Mouse (Mus musculus): ENCODE data around the gene Cldnd1. TPM values are rescaled to one million over a fixed set of nuclear protein-coding genes. Genes with fewer than 3 reads are reported as not detected.

The Cldnd1 gene
- polyA plus RNA-seq, 1 experiment from 2014 or later = 70.1 TPM

DNA sequence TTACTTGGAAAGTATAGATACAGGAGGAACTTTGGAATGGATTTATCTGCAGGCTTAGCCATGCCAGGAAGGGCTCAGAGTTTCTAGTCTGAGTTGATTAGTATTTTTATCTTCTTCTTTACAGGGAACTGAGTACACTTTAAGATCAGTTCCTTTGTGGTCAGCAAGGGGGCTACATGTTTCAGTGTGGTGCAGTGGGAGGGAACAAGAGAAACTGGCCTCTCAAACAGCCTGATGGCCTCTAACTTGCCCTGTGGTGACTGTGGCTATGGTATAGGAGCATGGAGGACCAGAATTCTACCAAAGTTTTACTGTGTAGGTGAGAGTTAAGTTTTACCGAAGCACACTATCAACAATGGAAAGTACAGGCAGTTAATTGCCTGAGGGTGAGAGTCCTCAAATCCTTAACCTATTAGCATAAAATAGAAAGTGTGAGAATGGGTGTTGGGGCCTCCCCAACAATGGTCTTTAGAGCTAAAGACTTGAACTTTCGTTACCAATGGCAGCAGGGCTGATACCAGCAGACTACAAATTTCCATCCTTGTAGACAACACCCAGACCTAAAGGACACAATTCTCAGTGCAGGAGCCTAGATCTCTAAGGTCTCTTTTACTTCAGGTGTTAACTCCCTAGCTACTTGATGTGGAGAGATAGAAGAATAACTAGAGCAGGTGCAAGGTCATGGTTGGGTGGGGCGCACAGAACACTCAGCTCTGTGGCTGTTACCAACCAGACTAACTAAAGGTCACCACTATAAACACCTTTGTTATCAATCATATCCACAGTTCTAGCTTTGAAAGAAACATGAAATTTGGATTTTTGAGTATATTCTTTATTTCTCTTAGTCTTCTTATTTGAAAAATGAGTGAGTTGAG, 18.9 kb upstream of the Cldnd1 start:
- DNase-seq (ENCODE audit: low read depth, low spot score) = no peak
- peaks cover 4% of the 10 kb centered on the region for H3K27me3 ChIP-seq
- POLR2A ChIA-PET = no interaction called here
- in situ Hi-C loops (cut with MboI; ENCODE audit: low pct_unique_long_range_greater_than_20kb) = no loop called here
- no peak for ATAC-seq
- TF ChIP-seq CTCF (IDR thresholded peaks at IDR 0.05) = no peak
- CTCF ChIA-PET = interaction anchor here (1.3 to 1.7 kb wide), 2 partner anchors 9 to 17 kb away, joined by 3 to 4 read pairs; no protein-coding TSS in a partner anchor

DNA sequence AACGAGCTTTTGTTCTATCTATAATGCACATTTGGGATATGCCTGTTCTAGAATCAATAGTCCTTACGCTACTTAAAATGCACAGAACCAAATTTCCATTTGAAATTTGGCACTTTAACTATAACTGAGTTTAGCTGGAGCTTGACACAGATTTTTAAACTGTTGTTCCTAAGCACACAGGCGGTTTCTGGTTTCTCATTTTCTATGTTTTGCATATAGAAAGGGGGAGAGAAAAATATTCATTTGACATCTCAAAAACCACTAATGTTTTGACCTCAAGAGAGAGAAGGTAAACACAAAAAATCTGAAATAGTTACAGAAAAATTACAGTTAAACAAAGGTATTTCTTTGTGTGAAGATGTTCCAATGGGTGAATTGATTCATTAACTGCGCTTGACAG, 18.2 kb upstream of the Cldnd1 start:
- DNase-seq (ENCODE audit: low read depth, low spot score) (no peak), ATAC-seq (no peak)
- no peak for TF ChIP-seq CTCF (IDR thresholded peaks at IDR 0.05)
- ChIA-PET CTCF (interaction anchor here (1.3 to 1.7 kb wide), 2 partner anchors 8 to 17 kb away, joined by 3 to 4 read pairs; no protein-coding TSS in a partner anchor), POLR2A (no interaction called here)
- peaks cover 4% of the 10 kb centered on the region for H3K27me3 ChIP-seq
- in situ Hi-C loops (cut with MboI; ENCODE audit: low pct_unique_long_range_greater_than_20kb) = no loop called here

DNA sequence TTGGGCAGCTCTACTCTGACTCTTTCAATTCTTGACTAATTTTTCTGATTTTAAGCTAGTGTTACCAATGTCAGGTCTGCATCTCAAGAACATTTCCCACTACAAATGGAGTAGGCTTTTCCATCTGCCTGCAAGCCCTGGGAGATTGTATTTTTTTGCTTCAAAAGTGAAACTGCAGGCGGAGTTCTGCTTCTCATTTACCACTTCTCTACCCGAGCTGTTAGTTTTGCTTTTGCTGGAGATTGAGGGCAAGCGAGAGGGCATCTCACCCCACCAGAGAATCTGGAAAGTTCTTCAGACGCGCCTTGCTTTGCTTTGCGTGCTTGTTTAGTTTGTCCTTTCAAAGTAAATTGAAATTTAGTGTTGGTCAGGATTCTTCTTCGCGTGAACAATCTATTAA, 15.5 kb upstream of the Cldnd1 start:
- DNase-seq (ENCODE audit: low read depth, low spot score) (no peak), ATAC-seq (no peak)
- ChIA-PET CTCF (interaction anchor here (0.9 to 1.3 kb wide), 2 partner anchors 12 to 13 kb away, joined by 3 to 4 read pairs; no protein-coding TSS in a partner anchor), POLR2A (no interaction called here)
- TF ChIP-seq CTCF (IDR thresholded peaks at IDR 0.05) = no peak
- peaks cover 9% of the 10 kb centered on the region for H3K27me3 ChIP-seq
- in situ Hi-C loops (cut with MboI; ENCODE audit: low pct_unique_long_range_greater_than_20kb) = no loop called here

DNA sequence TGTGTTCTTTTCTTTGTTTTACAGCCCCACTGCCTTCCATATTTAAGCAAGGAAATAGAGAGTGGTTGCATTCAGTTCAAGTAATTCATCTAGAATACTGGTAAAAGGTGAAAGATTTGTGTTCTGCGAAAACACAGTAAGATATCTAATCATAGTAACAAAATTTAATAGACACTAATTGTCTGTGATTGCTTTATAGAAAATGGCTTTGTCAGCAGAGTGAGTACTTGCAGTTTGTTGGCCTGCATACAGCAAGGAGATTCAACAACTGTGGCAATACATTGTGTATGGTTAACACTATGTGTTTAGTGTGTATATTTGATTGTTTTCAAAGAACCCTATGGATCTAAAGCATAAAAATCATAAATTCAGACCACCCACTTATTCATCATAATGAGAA, 14.6 kb upstream of the Cldnd1 start:
- in situ Hi-C loops (cut with MboI; ENCODE audit: low pct_unique_long_range_greater_than_20kb) = no loop called here
- no peak for TF ChIP-seq CTCF (IDR thresholded peaks at IDR 0.05)
- DNase-seq (ENCODE audit: low read depth, low spot score) (no peak), ATAC-seq (no peak)
- ChIA-PET CTCF (no interaction called here), POLR2A (no interaction called here)
- H3K27me3 ChIP-seq = peaks cover 9% of the 10 kb centered on the region

DNA sequence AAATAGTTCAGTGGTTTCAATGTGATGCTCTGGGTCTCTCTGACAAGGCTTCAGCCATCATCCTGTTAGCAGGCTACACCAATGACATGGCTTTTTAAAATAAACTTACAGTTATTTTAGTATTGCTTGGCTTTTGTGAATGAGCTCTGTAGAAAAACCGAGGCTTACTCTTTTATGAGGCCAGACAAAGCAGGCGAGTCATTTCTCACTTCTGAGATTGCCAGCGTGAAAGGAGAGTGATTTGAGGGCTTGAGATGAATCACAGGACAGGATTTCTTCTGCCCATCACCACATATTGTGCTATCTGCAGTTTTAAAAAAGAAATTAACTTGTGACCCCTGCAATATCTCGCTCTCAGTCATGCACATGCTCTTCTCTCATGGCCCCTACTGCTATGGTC, 12.7 kb upstream of the Cldnd1 start:
- no peak for TF ChIP-seq CTCF (IDR thresholded peaks at IDR 0.05)
- in situ Hi-C loops (cut with MboI; ENCODE audit: low pct_unique_long_range_greater_than_20kb) = no loop called here
- DNase-seq (ENCODE audit: low read depth, low spot score) = no peak
- H3K27me3 ChIP-seq = peaks cover 9% of the 10 kb centered on the region
- ChIA-PET POLR2A (no interaction called here), CTCF (no interaction called here)
- no peak for ATAC-seq

DNA sequence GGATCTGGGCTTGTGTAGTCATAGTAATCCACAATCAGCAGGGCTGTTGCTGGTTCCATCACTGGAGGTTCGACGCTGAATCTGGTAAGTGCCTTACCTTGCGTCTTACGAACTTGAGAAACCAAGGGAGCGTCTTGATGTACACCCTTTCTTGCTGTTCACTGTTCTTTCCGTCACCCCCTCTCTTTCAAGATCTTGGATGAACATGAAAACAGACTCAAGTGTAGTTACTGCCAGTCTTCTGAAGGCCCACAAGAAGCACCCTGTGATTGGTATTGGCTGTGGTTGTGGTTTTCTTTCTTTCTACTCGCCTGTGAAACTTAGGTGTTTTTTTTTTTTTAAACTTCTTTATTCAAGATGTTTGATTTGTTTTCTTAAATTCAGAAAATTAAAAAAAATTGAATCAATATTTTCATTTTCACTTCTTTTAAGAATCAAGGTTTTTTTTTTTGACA, 9.0 kb upstream of the Cldnd1 start, which contains the start of gene Gpr15:
Gene Gpr15, minus strand, starts transcription at position 405 of the 455 bp plus-strand sequence.
- no peak for TF ChIP-seq CTCF (IDR thresholded peaks at IDR 0.05)
- ChIA-PET POLR2A (no interaction called here), CTCF (interaction anchor here (1.6 kb wide), 1 partner anchor 10 kb away, joined by 4 read pairs; no protein-coding TSS in a partner anchor)
- in situ Hi-C loops (cut with MboI; ENCODE audit: low pct_unique_long_range_greater_than_20kb) = no loop called here
- no peak for ATAC-seq
- H3K27me3 ChIP-seq = peaks cover 19% of the 10 kb centered on the region
- no peak for DNase-seq (ENCODE audit: low read depth, low spot score)

DNA sequence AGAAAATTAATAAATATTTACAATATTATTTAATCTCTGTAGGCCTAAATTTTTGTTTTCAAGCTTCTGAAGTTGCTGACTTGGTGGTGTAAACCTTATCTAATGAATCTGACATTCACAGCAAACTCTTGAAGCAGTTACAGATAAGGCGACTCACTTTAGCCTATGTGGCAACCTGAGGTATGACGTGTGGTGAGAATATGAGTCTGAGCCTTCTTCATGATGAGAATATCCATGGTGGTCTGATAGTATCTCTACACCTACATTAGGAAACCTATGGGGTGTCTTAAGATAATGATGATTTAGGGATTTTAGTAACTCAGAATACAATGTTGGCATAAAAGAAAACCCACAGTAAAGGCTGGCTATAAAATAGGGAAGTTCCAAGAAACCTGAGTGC, 5.4 kb upstream of the Cldnd1 start:
- ChIA-PET CTCF (no interaction called here), POLR2A (no interaction called here)
- H3K27me3 ChIP-seq = peaks cover 30% of the 10 kb centered on the region
- in situ Hi-C loops (cut with MboI; ENCODE audit: low pct_unique_long_range_greater_than_20kb) = no loop called here
- DNase-seq (ENCODE audit: low read depth, low spot score) = no peak
- ATAC-seq = no peak
- no peak for TF ChIP-seq CTCF (IDR thresholded peaks at IDR 0.05)

DNA sequence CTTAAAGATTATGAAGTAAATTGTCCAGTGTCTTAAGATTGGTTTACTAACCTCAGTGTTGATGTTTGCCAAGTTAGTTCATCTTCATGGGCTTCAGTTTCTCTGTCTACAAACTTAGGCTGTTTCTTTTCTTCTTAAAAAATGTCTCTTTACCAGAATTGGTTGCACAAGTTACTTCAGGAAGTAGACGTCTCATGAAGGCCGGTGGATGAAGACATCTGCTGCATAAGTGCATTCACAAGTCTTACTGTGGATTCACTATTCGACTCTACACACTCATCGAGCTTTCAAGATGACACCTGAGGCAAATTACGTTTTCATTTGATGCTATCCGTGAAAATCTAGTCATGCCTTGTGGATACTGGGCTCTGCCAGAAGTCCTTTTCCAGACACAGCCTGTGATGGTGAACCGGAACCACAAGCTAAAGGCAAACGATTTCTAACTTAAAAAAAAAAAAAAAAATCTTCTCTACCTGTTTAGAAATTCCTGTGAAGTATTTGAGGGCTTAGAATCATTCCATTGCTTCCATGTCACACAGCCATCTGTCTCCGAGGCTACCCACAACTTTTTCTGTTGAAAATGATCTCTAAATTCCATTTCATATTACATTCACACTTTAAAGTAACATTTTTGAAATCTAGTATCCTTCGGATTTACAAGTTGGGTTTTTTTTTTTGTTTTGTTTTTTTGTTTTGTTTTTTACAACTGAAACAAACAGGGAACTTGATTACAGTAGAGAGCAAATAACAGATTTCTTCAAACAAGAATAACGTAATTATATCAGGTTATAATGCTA, 832 bp upstream of the Cldnd1 start:
- POLR2A ChIA-PET = no interaction called here
- ATAC-seq (no peak), DNase-seq (ENCODE audit: low read depth, low spot score) (no peak)
- no peak for TF ChIP-seq CTCF (IDR thresholded peaks at IDR 0.05)
- H3K27me3 ChIP-seq = peaks cover 30% of the 10 kb centered on the region
- CTCF ChIA-PET = interaction anchor here (1.0 kb wide), 1 partner anchor 18 kb away, joined by 3 read pairs; no protein-coding TSS in a partner anchor
- in situ Hi-C loops (cut with MboI; ENCODE audit: low pct_unique_long_range_greater_than_20kb) = loop anchor here (5.0 kb wide), 1 partner anchor 50 kb away; no protein-coding TSS in a partner anchor

DNA sequence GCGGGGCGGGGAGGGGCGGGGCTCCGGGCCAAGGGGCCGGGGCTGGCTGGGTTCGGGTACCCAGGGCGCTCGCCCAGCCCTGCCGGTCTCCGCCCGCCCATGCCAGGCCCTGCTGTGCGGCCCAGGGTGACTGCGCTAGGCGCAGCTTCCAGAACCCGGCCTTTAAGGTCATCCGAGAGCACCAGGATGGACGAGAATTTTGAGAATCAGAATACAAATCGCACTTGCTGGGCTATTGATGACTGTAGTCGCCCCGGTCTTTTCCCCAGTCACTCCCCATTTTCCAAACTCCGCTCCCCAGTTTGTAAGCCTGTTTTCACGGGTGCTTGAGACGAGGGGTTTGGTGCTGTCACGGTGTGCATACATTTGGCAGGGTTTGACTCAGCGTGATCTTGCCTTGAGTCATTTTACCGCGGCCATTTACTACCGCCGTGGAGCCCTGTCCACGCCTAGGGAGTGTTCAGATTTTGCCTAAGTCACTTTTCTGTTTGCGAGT, 514 bp downstream of the Cldnd1 start:
- POLR2A ChIA-PET = interaction anchor here (1.7 kb wide), 1 partner anchor 59 kb away, joined by 3 read pairs; no protein-coding TSS in a partner anchor
- DNase-seq (ENCODE audit: low read depth, low spot score) (no peak), ATAC-seq (peak; percentile 80)
- H3K27me3 ChIP-seq = peaks cover 21% of the 10 kb centered on the region
- CTCF ChIA-PET = interaction anchor here (0.7 kb wide), 1 partner anchor 12 kb away, joined by 3 read pairs; no protein-coding TSS in a partner anchor
- no peak for TF ChIP-seq CTCF (IDR thresholded peaks at IDR 0.05)
- in situ Hi-C loops (cut with MboI; ENCODE audit: low pct_unique_long_range_greater_than_20kb) = loop anchor here (5.0 kb wide), 1 partner anchor 51 kb away; no protein-coding TSS in a partner anchor

DNA sequence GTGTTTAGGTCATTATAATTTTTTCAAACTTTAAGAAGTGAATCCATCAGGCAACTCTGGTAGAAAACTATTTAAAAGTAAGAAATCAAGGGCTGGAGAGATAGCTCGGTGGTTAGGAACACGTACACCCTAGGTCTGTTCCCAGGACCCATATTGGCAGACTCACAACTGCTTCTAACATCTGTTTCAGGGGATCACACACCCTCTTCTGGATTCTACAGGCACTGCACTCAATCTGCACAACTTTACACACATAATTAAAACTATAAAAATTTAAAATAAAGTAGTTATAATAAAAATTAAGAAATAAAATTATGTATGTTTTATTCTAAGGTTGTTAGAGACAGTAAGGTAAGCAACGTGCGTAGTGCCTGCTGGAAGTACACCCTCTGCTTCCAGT, 10.5 kb downstream of the Cldnd1 start:
- no peaks in the 10 kb centered on the region for H3K27me3 ChIP-seq
- in situ Hi-C loops (cut with MboI; ENCODE audit: low pct_unique_long_range_greater_than_20kb) = loop anchor here (10.0 kb wide), 1 partner anchor 263 kb away; no protein-coding TSS in a partner anchor
- POLR2A ChIA-PET = no interaction called here
- peak; percentile 50 for TF ChIP-seq CTCF (IDR thresholded peaks at IDR 0.05)
- CTCF ChIA-PET = interaction anchor here (1.4 to 1.5 kb wide), 3 partner anchors 12 to 282 kb away, joined by 3 to 5 read pairs (median 3); no protein-coding TSS in a partner anchor
- DNase-seq (ENCODE audit: low read depth, low spot score) = no peak
- no peak for ATAC-seq
